Mouse (Mus musculus) forebrain, embryonic 14.5 days (tissue): Measurements from ENCODE around the gene Ndufc2. TPM values are rescaled to one million over a fixed set of nuclear protein-coding genes. Genes with fewer than 3 reads are reported as not detected.
"Not testable (repeated sequence)": the region's sequence is repeated elsewhere in the genome, so short reads cannot be mapped to it uniquely, and the experiment has no call there.

Experiments
- ATAC-seq: fragments of 200-750 bp; cut with Nextera tagmentation; 2 replicates; pipeline ENCODE4 v1.8.0; 2017; ENCODE audit warnings: mild to moderate bottlenecking, moderate library complexity
- DNase-seq: peaks from one replicate; pipeline ENCODE4 v3.0.0-alpha.2; 2015; ENCODE audit warnings: low spot score
- H3K27ac ChIP-seq: fragments of 300-500 bp; sonication (generic); 2 replicates; pipeline ENCODE4 v1.5.1; 2014; ENCODE audit warnings: low read depth, mild to moderate bottlenecking, control low read depth, low read length, moderate library complexity
- H3K27me3 ChIP-seq: fragments of 300-500 bp; sonication (generic); replicated peaks from 2 replicates; pipeline ENCODE4 v1.6.1; 2014; ENCODE audit warnings: low read length, control low read depth, mixed read lengths; ENCODE audit not compliant: control insufficient read depth, insufficient read depth
- H3K36me3 ChIP-seq: fragments of 300-500 bp; sonication (generic); 2 replicates; pipeline ENCODE4 v1.6.1; 2014; ENCODE audit warnings: low read length, control low read depth; ENCODE audit not compliant: control insufficient read depth, insufficient read depth
- H3K4me1 ChIP-seq: fragments of 300-500 bp; sonication (generic); 2 replicates; pipeline ENCODE4 v1.6.1; 2014; ENCODE audit warnings: antibody characterized with exemption, low read length, control low read depth; ENCODE audit not compliant: control insufficient read depth, insufficient read depth
- H3K4me2 ChIP-seq: fragments of 300-500 bp; sonication (generic); 2 replicates; pipeline ENCODE4 v1.6.1; 2014; ENCODE audit warnings: mild to moderate bottlenecking, control low read depth, low read length
- H3K4me3 ChIP-seq: fragments of 300-500 bp; sonication (generic); 2 replicates; pipeline ENCODE4 v1.5.1; 2014; ENCODE audit warnings: low read depth, low read length, control low read depth
- H3K9ac ChIP-seq: fragments of 300-500 bp; sonication (generic); 2 replicates; pipeline ENCODE4 v1.6.1; 2014; ENCODE audit warnings: mild to moderate bottlenecking, low read length, control low read depth, moderate library complexity
- H3K9me3 ChIP-seq: fragments of 300-500 bp; sonication (generic); replicated peaks from 2 replicates; pipeline ENCODE4 v1.6.1; 2016; ENCODE audit warnings: low read length, control low read depth, mixed read lengths; ENCODE audit not compliant: control insufficient read depth
- WGBS: fragments of 180-500 bp; shearing (Covaris S2); extraction: QIAGEN DNeasy Blood & Tissue Kit; methylation state at CpG from one replicate; pipeline ENCODE4 v1.1.7; 2014; 5-methylcytosine and 5-hydroxymethylcytosine counted together
- polyA plus RNA-seq: library from polyadenylated mRNA; unstranded; fragments of >200 nt; fragmentation: Nextera tagmentation; extraction: Ambion mirVana; gene quantifications from 2 replicates; pipeline ENCODE4 v1.2.1, GENCODE M21; 2014

The Ndufc2 gene
- polyA plus RNA-seq, 1 experiment from 2014 or later, result 569 TPM

GRCm38 (mm10) chr7:97451023-97451422, 51.2 kb downstream of the Ndufc2 start, which contains the start of gene Kctd14:
Kctd14 (plus strand) TSS chr7:97451323.
- not testable (repeated sequence) for H3K4me2 ChIP-seq, H3K27me3 ChIP-seq, DNase-seq, H3K9ac ChIP-seq, H3K36me3 ChIP-seq, H3K9me3 ChIP-seq, ATAC-seq, H3K4me3 ChIP-seq, H3K27ac ChIP-seq
- peaks cover 22% of the 10 kb centered on the region for H3K4me1 ChIP-seq
- WGBS, result 82% methylated on average over 2 of the region's 2 CpGs

DNA sequence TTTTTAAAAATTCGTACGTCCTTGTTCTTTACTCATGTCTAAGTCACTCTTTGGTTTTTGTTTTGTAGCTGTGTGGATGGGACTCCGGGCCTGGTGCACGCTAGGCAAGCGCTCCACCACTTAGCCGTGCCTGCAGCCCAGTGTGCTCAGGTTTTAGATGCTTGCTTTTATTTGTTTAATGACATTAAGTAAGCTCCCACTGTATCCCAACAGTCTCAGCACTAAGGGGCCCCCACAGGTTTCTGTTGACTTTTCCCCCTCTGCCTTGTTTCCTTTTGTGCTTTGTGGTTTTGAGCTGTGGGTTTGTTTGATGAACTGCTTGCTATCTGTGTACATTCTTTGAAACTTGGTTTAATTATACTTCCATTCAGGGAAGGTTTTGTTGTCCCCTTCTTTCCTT, 52.4 kb downstream of the Ndufc2 start:
- 77% methylated on average over 6 of the region's 6 CpGs for WGBS
- DNase-seq (no peak), ATAC-seq (no peak)
- Histone ChIP-seq H3K27ac (no peak overlapping the region), H3K4me2 (no peak overlapping the region), H3K9me3 (no peaks in the 10 kb centered on the region), H3K9ac (no peak overlapping the region), H3K4me1 (peaks cover 15% of the 10 kb centered on the region), H3K4me3 (no peak overlapping the region), H3K36me3 (no peaks in the 10 kb centered on the region), H3K27me3 (no peaks in the 10 kb centered on the region)

DNA sequence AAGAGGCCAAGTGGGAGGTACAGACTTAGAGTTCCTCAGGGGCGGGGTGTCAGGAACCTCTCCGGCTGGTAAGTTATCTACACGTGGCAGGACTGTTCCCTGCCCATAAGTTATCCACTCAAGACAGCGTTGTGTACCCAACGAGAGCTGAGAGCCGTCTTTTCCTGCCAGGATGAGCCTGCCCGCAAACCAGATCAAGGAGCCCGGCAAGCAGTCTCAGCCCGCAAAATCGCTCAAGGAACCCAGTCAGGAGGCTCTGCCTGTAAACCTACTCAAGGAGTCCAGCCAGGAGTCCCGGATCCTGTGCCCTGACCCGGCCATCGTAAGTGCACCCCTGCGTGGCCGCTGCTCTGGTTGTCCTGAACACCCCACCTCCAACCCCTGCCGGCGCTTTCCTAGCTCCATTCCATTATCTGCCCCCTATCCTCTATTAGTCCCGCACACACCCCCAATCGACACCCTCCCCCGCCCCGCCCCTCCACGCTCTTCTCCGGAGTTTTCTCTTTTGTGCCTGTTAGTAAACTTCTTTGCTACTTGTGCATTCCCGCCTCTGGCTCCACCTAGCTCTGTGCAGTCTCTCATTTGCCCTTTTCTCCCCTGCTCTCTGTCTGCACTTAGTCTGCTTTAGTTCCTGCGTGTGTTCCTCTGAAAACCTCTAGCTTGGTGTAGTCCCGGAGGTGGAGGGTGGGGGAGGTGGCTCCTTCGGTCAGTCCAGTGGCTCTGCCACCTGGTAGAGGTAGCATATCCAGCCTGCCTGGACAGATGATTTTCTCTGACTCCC, 53.5 kb downstream of the Ndufc2 start:
- Histone ChIP-seq H3K4me1 (peaks cover 10% of the 10 kb centered on the region), H3K27me3 (no peaks in the 10 kb centered on the region), H3K4me2 (peak overlapping the region; percentile 52), H3K27ac (no peak overlapping the region), H3K9ac (peak overlapping the region; percentile 58), H3K9me3 (no peaks in the 10 kb centered on the region), H3K36me3 (no peaks in the 10 kb centered on the region), H3K4me3 (peak overlapping the region; percentile 25)
- WGBS, result 7% methylated on average over 27 of the region's 27 CpGs
- peak; percentile 11 for DNase-seq
- peak; percentile 62 for ATAC-seq

DNA sequence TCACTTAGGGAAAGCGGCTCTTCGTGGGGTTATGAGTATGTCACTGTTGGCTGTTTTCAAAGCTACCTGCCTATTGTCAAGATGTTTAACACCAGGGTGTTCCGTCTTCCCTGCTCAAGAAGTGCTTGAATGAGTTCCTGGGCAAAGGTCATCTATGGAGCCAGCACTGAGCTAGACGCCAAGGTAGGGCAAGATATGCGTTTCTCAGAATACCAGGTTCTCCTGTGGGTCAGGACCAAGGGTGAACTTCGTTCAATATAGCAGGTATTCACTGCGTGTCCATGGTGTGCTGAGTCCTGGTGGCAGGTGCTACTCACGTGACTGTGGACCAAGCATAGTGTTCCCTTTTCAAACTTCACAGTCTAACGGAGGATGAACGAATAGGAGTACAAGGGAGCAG, 55.0 kb downstream of the Ndufc2 start:
- no peak overlapping the region for H3K9ac ChIP-seq
- H3K36me3 ChIP-seq, result no peaks in the 10 kb centered on the region
- ATAC-seq (no peak), DNase-seq (no peak)
- H3K9me3 ChIP-seq, result no peaks in the 10 kb centered on the region
- H3K27ac ChIP-seq, result no peak overlapping the region
- H3K4me2 ChIP-seq, result no peak overlapping the region
- H3K4me1 ChIP-seq, result peaks cover 10% of the 10 kb centered on the region
- no peaks in the 10 kb centered on the region for H3K27me3 ChIP-seq
- 95% methylated on average over 10 of the region's 10 CpGs for WGBS
- no peak overlapping the region for H3K4me3 ChIP-seq

- Histone ChIP-seq H3K9me3 (no peaks in the 10 kb centered on the region), H3K4me3 (no peak overlapping the region), H3K4me1 (peaks cover 10% of the 10 kb centered on the region), H3K36me3 (no peaks in the 10 kb centered on the region), H3K27ac (no peak overlapping the region), H3K9ac (no peak overlapping the region), H3K27me3 (no peaks in the 10 kb centered on the region), H3K4me2 (no peak overlapping the region)
- DNase-seq (no peak), ATAC-seq (no peak)
- 86% methylated on average over 3 of the region's 3 CpGs for WGBS
Observed at GRCm38 (mm10) chr7:97455577-97455976, 55.8 kb downstream of the Ndufc2 start.

Other genes with a start within 250 kb of the Ndufc2 start
- gene Usp35, start 68.0 kb upstream of the Ndufc2 start, polyA plus RNA-seq, result 4.0 and 4.1 TPM in 2 replicates
- gene Kctd21, start 67.7 kb upstream of the Ndufc2 start, polyA plus RNA-seq, result 7.5 and 7.9 TPM in 2 replicates
- gene Alg8, start 28.4 kb upstream of the Ndufc2 start, polyA plus RNA-seq, result 15.3 and 18.7 TPM in 2 replicates
- 3.2 and 3.7 TPM in 2 replicates for gene Thrsp, start 17.7 kb downstream of the Ndufc2 start, polyA plus RNA-seq
- 1.4 and 1.8 TPM in 2 replicates for gene Kctd14, start 51.3 kb downstream of the Ndufc2 start, polyA plus RNA-seq
- gene Ints4, start 81.0 kb downstream of the Ndufc2 start, polyA plus RNA-seq, result 54.6 and 65.2 TPM in 2 replicates
- 56.8 and 64.1 TPM in 2 replicates for gene Aamdc, start 179.5 kb downstream of the Ndufc2 start, polyA plus RNA-seq
- 21.4 and 25.5 TPM in 2 replicates for gene Rsf1, start 179.9 kb downstream of the Ndufc2 start, polyA plus RNA-seq